Mouse (Mus musculus) ES-Bruce4 (cell line): ENCODE results near the gene Irf2bp1.
A peak's percentile ranks its signal among the peaks of the same experiment; 100 is the strongest.

Experiments used
- CTCF ChIP-seq: IDR thresholded peaks from one replicate; pipeline ENCODE4 v1.8.1; 2011; ENCODE audit warnings: low read depth, low read length
- POLR2A ChIP-seq: IDR thresholded peaks from one replicate; pipeline ENCODE4 v1.8.1; 2011; ENCODE audit warnings: low read length; ENCODE audit not compliant: insufficient read depth

GRCm38 (mm10) chr7:18970956-18971355 is 32.9 kb upstream of the Irf2bp1 start:
- TF ChIP-seq POLR2A = no peak
- TF ChIP-seq CTCF = peak; percentile 13
